Comparison of ENCODE assay signal across 30 mouse cellular contexts in genomic region chr4:141879875-141880274, GRCm38 (mm10). TPM values are rescaled to one million over a fixed set of nuclear protein-coding genes. Genes with fewer than 3 reads are reported as not detected.
"Had no signal": no experiment of that assay in that cellular context is flagged by ENCODE, and none has a peak within 500 bp of the region (broad histone marks: within the 10 kb centered on the region; RNA-seq: fewer than 3 reads in every experiment).

No protein-coding gene starts in this region.

- H3K9ac ChIP-seq: heart, embryonic 12.5 days; hindbrain, embryonic 12.5 days; hindbrain, embryonic 14.5 days; limb, embryonic 12.5 days; liver, embryonic 13.5 days; liver, embryonic 15.5 days had no signal

- ATAC-seq: hindbrain, embryonic 16.5 days; inflammation-experienced regulatory T-cells, adult 6 months; intestine, embryonic 16.5 days had no signal

- DNase-seq: gastrocnemius, adult 2 months; gastrocnemius, postnatal 10 days; gastrocnemius, postnatal 25 days; heart, adult 2 months; heart, postnatal 4 days; kidney, adult 18-20 months; kidney, adult 8-10 months; kidney, postnatal 10 days; kidney, postnatal 25 days; kidney, postnatal 4 days; liver; liver, embryonic 13.5 days had no signal

- H3K27me3 ChIP-seq: heart, embryonic 12.5 days; hindbrain, embryonic 12.5 days had no signal

- H3K36me3 ChIP-seq: heart, embryonic 12.5 days; hindbrain, embryonic 10.5 days; hindbrain, embryonic 12.5 days; limb, embryonic 10.5 days; limb, embryonic 12.5 days; liver, embryonic 13.5 days; liver, embryonic 15.5 days had no signal

- H3K4me3 ChIP-seq: gastrocnemius, adult 2 months; heart, adult 2 months; heart, embryonic 12.5 days; hindbrain, embryonic 10.5 days; hindbrain, embryonic 12.5 days; layer of hippocampus, adult 2 months; limb, embryonic 10.5 days; limb, embryonic 12.5 days; liver, embryonic 13.5 days; liver, embryonic 15.5 days had no signal

- H3K9me3 ChIP-seq: heart, embryonic 12.5 days; hindbrain, embryonic 10.5 days; hindbrain, embryonic 12.5 days; limb, embryonic 10.5 days; limb, embryonic 12.5 days; liver, embryonic 13.5 days; liver, embryonic 15.5 days had no signal

- H3K27ac ChIP-seq: gastrocnemius, adult 2 months; heart, adult 2 months; hindbrain, embryonic 10.5 days; hindbrain, embryonic 12.5 days; hindbrain, embryonic 14.5 days; limb, embryonic 10.5 days; limb, embryonic 12.5 days; liver, embryonic 13.5 days; liver, embryonic 15.5 days had no signal

- H3K4me2 ChIP-seq: heart, embryonic 12.5 days; hindbrain, embryonic 12.5 days; hindbrain, embryonic 14.5 days; limb, embryonic 12.5 days; liver, embryonic 11.5 days; liver, embryonic 13.5 days; liver, embryonic 15.5 days had no signal

RNA-seq across cellular contexts. Expression of gene Ctrc, which starts 33.7 kb away (rescaled TPM):
- polyA plus RNA-seq: frontal cortex, adult 2 months; heart, adult 2 months; heart, embryonic 12.5 days; heart, embryonic 14.5 days; heart, embryonic 16.5 days; hindbrain, embryonic 10.5 days; hindbrain, embryonic 12.5 days; hindbrain, embryonic 14.5 days; hindbrain, embryonic 16.5 days; inflammation-experienced regulatory T-cells, adult 6 months; kidney, embryonic 14.5 days; kidney, embryonic 16.5 days; limb, embryonic 10.5 days; limb, embryonic 12.5 days; limb, embryonic 14.5 days; liver, embryonic 11.5 days; liver, embryonic 13.5 days; liver, embryonic 15.5 days had no signal

RNA-seq across cellular contexts. Expression of gene Cela2a, which starts 53.9 kb away (rescaled TPM):
- polyA plus RNA-seq: heart, embryonic 12.5 days; heart, embryonic 14.5 days; hindbrain, embryonic 10.5 days; hindbrain, embryonic 12.5 days; hindbrain, embryonic 14.5 days; hindbrain, embryonic 16.5 days; inflammation-experienced regulatory T-cells, adult 6 months; kidney, embryonic 14.5 days; kidney, embryonic 16.5 days; limb, embryonic 10.5 days; limb, embryonic 12.5 days; liver, embryonic 11.5 days had no signal
